Mouse (Mus musculus): Measurements from ENCODE around the gene Pomgnt1. TPM values are rescaled to one million over a fixed set of nuclear protein-coding genes. Genes with fewer than 3 reads are reported as not detected.
A peak's percentile ranks its signal among the peaks of the same experiment; 100 is the strongest.

Pomgnt1 gene
- 10 to 100 TPM; 58.8 to 63.2 (median 62.0) TPM for total RNA-seq (2022)

DNA sequence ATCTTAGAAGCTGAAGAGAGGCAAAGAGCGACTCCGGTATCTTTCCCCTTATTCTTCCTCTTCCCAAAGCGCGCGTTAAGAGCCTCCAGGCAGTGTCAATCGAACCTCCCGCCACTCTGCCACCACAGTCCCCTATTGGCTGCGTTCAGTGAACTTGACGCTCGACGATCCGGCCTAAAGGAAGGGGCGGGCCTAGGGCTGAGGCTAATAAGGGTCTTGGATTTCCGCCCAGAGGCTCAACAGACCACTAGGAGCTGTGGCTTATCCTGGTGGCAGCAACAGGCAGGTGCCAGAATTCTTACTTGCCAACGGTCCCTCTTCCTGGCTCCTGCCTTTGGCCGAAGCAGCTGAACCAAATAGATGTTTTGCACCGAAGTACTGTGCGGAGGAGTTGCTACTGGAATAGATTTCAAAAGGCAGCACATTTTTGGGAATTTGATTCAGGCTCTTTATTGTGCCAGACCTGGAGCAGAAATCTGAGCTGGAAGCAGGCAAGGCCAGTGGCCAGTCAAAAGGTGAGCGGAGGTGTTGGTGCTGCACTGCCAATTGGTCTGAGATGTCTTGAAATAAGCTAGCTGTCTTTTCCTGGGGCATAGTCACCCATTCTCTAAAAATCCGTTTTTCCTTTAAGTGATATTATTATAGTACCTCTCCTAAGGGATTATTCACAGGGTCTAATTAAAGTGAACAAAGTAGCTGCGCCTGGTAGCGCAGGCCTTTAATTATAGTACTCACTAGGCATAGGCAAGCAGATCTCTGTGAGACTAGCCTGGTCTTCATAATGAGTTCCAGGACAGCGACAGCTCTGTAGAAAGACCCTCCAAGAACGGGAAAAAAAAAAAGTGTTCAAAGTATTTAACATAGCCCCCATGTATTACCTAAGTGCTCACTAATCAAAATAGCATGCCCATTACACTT lies at the start of gene Pomgnt1, which contains the start of gene Rad54l:
Gene Pomgnt1 (plus strand): TSS at position 239 of the 918 bp plus-strand sequence.
Gene Rad54l (minus strand): TSS at position 89 of the 918 bp plus-strand sequence.
- DNase-seq (ENCODE audit: low spot score): peak; percentile 76

GRCm38 (mm10) chr4:116074145-116074675 lies 49.4 kb upstream of the Pomgnt1 start:
- DNase-seq (ENCODE audit: low spot score): no peak

GRCm38 (mm10) chr4:116074861-116075620 lies 48.6 kb upstream of the Pomgnt1 start, which contains the start of the genes Uqcrh and Lrrc41:
Gene Uqcrh (minus strand): TSS chr4:116075071.
Gene Lrrc41 (plus strand): TSS chr4:116075269.
- DNase-seq (ENCODE audit: low spot score): peak; percentile 93

GRCm38 (mm10) chr4:116075631-116076368 lies 47.8 kb upstream of the Pomgnt1 start:
- DNase-seq (ENCODE audit: low spot score): peak; percentile 64

GRCm38 (mm10) chr4:116076369-116077231 lies 47.0 kb upstream of the Pomgnt1 start:
- peak; percentile 28 for DNase-seq (ENCODE audit: low spot score)

GRCm38 (mm10) chr4:116077240-116078095 lies 46.2 kb upstream of the Pomgnt1 start:
- DNase-seq (ENCODE audit: low spot score): no peak

DNA sequence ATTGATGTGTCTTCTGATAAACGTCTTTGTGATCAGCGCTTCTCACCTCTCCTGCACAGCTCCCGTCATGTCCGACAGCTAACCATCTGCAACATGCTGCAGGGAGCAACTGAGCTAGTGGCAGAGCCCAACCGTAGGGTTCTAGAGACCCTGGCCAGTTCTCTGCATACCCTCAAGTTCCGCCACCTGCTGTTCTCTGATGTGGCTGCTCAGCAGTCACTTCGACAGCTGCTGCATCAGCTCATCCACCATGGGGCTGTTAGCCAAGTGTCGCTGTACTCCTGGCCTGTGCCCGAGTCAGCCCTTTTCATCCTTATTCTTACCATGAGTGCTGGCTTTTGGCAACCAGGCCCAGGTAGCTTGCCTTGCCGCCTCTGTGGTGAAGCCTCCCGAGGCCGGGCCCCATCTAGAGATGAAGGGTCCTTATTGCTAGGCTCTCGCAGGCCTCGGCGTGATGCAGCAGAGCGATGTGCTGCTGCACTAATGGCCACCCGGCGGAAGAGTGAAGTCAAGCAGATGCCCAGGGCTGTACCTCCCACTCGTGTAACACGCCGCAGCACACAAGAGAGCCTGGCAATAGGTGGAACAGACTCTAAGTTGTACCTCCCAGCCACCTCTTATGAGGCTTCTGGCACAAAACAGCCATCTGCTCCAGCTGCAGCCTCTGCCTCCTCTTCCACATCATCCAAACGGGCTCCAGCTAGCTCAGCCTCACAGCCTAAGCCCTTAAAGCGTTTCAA lies 35.0 kb upstream of the Pomgnt1 start:
- DNase-seq (ENCODE audit: low spot score): no peak

- DNase-seq (ENCODE audit: low spot score): no peak
Measured at GRCm38 (mm10) chr4:116096291-116096690, 27.3 kb upstream of the Pomgnt1 start.

- DNase-seq (ENCODE audit: low spot score): no peak
Measured at GRCm38 (mm10) chr4:116097211-116097610, 26.4 kb upstream of the Pomgnt1 start.

DNA sequence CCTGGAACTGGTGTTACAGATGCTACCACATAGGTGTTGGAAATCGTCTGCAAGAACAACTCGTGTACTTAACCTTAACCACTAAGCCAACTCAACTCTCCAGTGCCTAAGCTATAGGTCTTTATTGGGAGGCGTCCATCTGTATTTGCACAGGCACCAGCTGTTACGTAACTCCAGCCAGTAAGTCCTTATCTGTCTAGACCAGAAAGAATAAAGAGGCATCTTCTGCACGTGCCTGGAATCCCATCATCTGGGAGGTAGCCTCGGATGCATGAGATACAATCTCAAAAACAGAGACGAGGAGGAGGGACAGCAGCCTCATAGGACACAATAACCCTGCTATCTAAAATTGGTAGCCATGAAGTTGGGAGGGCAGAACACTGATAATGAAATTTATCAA lies 22.7 kb upstream of the Pomgnt1 start:
- no peak for DNase-seq (ENCODE audit: low spot score)

GRCm38 (mm10) chr4:116105278-116105677 lies 18.4 kb upstream of the Pomgnt1 start:
- DNase-seq (ENCODE audit: low spot score): no peak

DNA sequence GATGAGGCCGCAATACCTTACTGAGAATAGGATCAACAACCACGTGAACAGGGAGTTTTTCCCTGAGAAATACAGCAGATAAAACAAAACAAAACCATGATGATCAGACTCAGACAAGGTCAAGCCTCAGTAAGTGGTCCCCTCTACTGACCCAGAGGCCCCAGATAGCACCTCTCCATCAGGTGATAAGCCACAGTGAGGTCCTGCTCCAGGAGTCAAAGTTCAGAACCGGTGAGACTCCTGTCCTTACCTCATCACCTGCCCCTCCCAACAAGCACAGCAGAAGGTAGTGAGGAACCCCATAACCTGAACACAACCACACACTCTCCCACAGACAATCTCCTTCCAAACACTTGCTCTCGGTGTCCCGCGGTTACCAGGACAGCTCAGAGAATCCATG lies 12.9 kb upstream of the Pomgnt1 start:
- no peak for DNase-seq (ENCODE audit: low spot score)

- DNase-seq (ENCODE audit: low spot score): no peak
Measured at GRCm38 (mm10) chr4:116111486-116111885, 12.2 kb upstream of the Pomgnt1 start.

- DNase-seq (ENCODE audit: low spot score): no peak
Measured at GRCm38 (mm10) chr4:116122762-116123161, 878 bp upstream of the Pomgnt1 start.

- DNase-seq (ENCODE audit: low spot score): no peak
Measured at GRCm38 (mm10) chr4:116125803-116126386, 2.3 kb downstream of the Pomgnt1 start.

GRCm38 (mm10) chr4:116127956-116128355 lies 4.3 kb downstream of the Pomgnt1 start:
- DNase-seq (ENCODE audit: low spot score): no peak

- no peak for DNase-seq (ENCODE audit: low spot score)
Measured at GRCm38 (mm10) chr4:116133126-116133525, 9.5 kb downstream of the Pomgnt1 start.

- DNase-seq (ENCODE audit: low spot score): no peak
Measured at GRCm38 (mm10) chr4:116134990-116135389, 11.3 kb downstream of the Pomgnt1 start.
